Mouse (Mus musculus) lung, adult 2 months (tissue): ENCODE results near the gene Rrn3.

Source experiments
- CTCF ChIP-seq: fragments of 200-500 bp; IDR thresholded peaks from 2 replicates; pipeline ENCODE4 v1.5.1; 2011; ENCODE audit warnings: mild to moderate bottlenecking, low read length, control low read depth; ENCODE audit not compliant: insufficient read depth
- POLR2A ChIP-seq: fragments of 200-500 bp; IDR thresholded peaks from 2 replicates; pipeline ENCODE4 v1.6.1; 2011; ENCODE audit warnings: low read depth, mild to moderate bottlenecking, control low read depth, low read length, borderline replicate concordance; ENCODE audit errors: extremely low read depth

DNA sequence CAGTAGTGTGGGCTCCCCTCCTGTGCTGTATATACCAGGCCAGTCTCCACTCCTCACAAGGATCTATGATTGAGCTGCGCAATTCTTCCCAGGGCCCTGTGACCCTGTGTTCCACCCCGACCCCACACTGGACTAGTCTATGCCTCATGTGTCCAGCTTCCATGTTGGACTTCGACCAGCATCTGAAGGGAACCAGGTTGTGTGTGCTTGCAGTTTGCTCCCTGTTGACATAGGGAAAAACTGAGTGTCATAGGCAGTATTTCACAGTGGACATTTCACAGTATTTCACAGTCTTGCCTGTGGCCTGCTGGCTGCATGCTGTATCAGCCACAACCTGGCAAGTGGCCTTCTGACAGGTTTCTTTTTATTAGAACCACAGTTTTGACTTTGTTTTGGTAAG, 32.7 kb downstream of the Rrn3 start:
- TF ChIP-seq POLR2A (no peak), CTCF (no peak)
